Mouse (Mus musculus): ENCODE data around the gene Uspl1.

GRCm38 (mm10) chr5:149162890-149163289 lies 21.3 kb upstream of the Uspl1 start:
- no peak for TF ChIP-seq POLR2A (IDR thresholded peaks at IDR 0.05; ENCODE audit: low read depth, low read length)
- no peak for TF ChIP-seq CTCF (IDR thresholded peaks at IDR 0.05; ENCODE audit: extremely low read depth, insufficient read depth, insufficient read length, insufficient replicate concordance)
